Mouse (Mus musculus) stomach, embryonic 16.5 days (tissue): Measurements from ENCODE around the gene Eml4. TPM values are rescaled to one million over a fixed set of nuclear protein-coding genes. Genes with fewer than 3 reads are reported as not detected.
A peak's percentile ranks its signal among the peaks of the same experiment; 100 is the strongest.

Experiments used
- ATAC-seq: fragments of 200-750 bp; cut with Nextera tagmentation; 2 replicates; pipeline ENCODE4 v1.8.0; 2017; ENCODE audit warnings: moderate number of reproducible peaks, moderate TSS enrichment; ENCODE audit not compliant: insufficient read depth, low FRiP score
- H3K27ac ChIP-seq: fragments of 300-500 bp; sonication (generic); 2 replicates; pipeline ENCODE4 v1.5.1; 2014; ENCODE audit warnings: low read length
- H3K27me3 ChIP-seq: fragments of 300-500 bp; sonication (generic); 2 replicates; pipeline ENCODE4 v1.6.1; 2014; ENCODE audit warnings: low read length, control low read depth, mixed read lengths; ENCODE audit not compliant: control insufficient read depth, insufficient read depth
- H3K36me3 ChIP-seq: fragments of 300-500 bp; sonication (generic); 2 replicates; pipeline ENCODE4 v1.6.1; 2014; ENCODE audit warnings: low read length; ENCODE audit not compliant: control insufficient read depth, insufficient read depth
- H3K4me1 ChIP-seq: fragments of 300-500 bp; sonication (generic); 2 replicates; pipeline ENCODE4 v1.6.1; 2014; ENCODE audit warnings: low read length, control low read depth, mixed read lengths; ENCODE audit not compliant: control insufficient read depth, insufficient read depth
- H3K4me2 ChIP-seq: fragments of 300-500 bp; sonication (generic); 2 replicates; pipeline ENCODE4 v1.6.1; 2014; ENCODE audit warnings: low read depth, low read length, mixed read lengths
- H3K4me3 ChIP-seq: fragments of 300-500 bp; sonication (generic); replicated peaks from 2 replicates; pipeline ENCODE4 v1.5.1; 2014; ENCODE audit warnings: mild to moderate bottlenecking, low read length
- H3K9ac ChIP-seq: fragments of 300-500 bp; sonication (generic); 2 replicates; pipeline ENCODE4 v1.6.1; 2014; ENCODE audit warnings: low read length
- H3K9me3 ChIP-seq: fragments of 300-500 bp; sonication (generic); replicated peaks from 2 replicates; pipeline ENCODE4 v1.6.1; 2016; ENCODE audit warnings: low read length, control low read depth; ENCODE audit not compliant: control insufficient read depth
- WGBS: fragments of 180-500 bp; shearing (Covaris S2); extraction: QIAGEN DNeasy Blood & Tissue Kit; methylation state at CpG from one replicate; pipeline ENCODE4 v1.1.7; 2014; 5-methylcytosine and 5-hydroxymethylcytosine counted together
- polyA plus RNA-seq: library from polyadenylated mRNA; unstranded; fragments of >200 nt; fragmentation: Nextera tagmentation; extraction: Ambion mirVana; gene quantifications from 2 replicates; pipeline ENCODE4 v1.2.1, GENCODE M21; 2015

The Eml4 gene
- polyA plus RNA-seq, 1 experiment from 2014 or later, result 24.2 TPM

DNA sequence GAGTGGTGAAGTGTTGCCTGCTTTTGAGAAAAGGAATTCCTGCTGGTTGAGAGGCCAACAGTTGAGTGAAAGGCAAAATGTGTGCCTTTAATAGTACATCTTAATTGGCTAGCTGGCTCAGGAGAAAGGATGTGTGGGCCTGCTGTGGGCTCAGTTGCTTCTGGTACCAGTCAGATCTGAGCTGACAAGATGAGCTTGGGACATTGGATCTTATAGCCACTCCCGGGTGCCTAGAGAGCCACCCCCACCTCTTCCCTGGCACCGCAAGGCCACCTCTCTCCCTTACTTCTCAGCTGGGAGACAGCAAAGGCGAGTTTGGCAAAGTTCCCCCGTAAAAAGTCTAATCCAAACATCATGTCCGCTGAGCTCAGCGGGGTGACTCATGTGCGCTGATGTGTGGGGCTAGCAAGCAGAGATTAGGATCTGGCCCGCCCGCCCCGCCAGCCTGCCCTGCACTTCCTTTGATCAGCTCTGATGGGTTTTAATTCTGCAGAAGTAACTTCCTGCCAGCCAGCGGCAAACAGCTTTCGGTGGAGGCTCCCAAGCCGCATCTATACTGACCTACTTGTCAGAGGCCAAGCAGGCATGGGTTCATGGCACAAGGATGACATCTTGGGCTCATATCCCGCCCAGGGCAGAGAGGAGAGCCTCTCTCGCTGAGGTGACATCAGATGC is 38.4 kb upstream of the Eml4 start:
- no peaks in the 10 kb centered on the region for H3K36me3 ChIP-seq
- 3% methylated on average over 15 of the region's 15 CpGs for WGBS
- ATAC-seq, result peak; percentile 59
- H3K4me2 ChIP-seq, result peak overlapping the region; percentile 47
- H3K27me3 ChIP-seq, result no peaks in the 10 kb centered on the region
- peaks cover 31% of the 10 kb centered on the region for H3K4me1 ChIP-seq
- peak overlapping the region; percentile 54; the same call in 1 of the 2 replicates for H3K9ac ChIP-seq
- no peaks in the 10 kb centered on the region for H3K9me3 ChIP-seq
- peak overlapping the region; percentile 16; the same call in 1 of the 2 replicates for H3K4me3 ChIP-seq
- H3K27ac ChIP-seq, result peak overlapping the region; percentile 88

- ATAC-seq, result peak; percentile 35; the same call in 1 of the 2 replicates
- no peak overlapping the region for H3K4me3 ChIP-seq
- no peaks in the 10 kb centered on the region for H3K27me3 ChIP-seq
- WGBS, result 23% methylated on average over 8 of the region's 8 CpGs
- H3K9me3 ChIP-seq, result no peaks in the 10 kb centered on the region
- H3K4me2 ChIP-seq, result no peak overlapping the region
- H3K9ac ChIP-seq, result no peak overlapping the region
- H3K36me3 ChIP-seq, result no peaks in the 10 kb centered on the region
- H3K27ac ChIP-seq, result peak overlapping the region; percentile 88
- peaks cover 30% of the 10 kb centered on the region for H3K4me1 ChIP-seq
Measured at GRCm38 (mm10) chr17:83313046-83313689, 37.6 kb upstream of the Eml4 start.

DNA sequence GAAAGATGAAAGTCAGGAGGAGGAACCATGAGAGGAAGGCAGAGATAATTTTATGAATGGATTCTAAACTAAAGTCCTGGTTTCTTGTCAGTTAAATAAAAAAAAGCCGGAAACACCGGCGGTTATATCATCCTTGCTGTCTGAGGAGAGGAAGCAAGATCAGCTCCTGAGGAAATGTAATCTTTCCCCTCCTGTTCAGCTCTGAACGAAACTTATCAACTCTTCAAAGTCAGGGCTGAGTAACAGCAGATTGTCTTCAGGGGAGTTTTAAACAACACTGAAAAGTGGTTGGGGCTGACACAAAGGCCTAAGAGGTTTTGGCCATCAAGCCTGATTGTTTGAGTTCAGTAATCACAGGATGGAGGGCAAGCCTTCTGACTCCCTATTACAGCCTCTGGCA is 35.3 kb upstream of the Eml4 start:
- no peak for ATAC-seq
- WGBS, result 41% methylated on average over 4 of the region's 4 CpGs
- no peaks in the 10 kb centered on the region for H3K9me3 ChIP-seq
- peaks cover 20% of the 10 kb centered on the region for H3K4me1 ChIP-seq
- H3K4me3 ChIP-seq, result no peak overlapping the region
- H3K4me2 ChIP-seq, result no peak overlapping the region
- no peak overlapping the region for H3K9ac ChIP-seq
- H3K27ac ChIP-seq, result peak overlapping the region; percentile 13; the same call in 1 of the 2 replicates
- H3K27me3 ChIP-seq, result no peaks in the 10 kb centered on the region
- no peaks in the 10 kb centered on the region for H3K36me3 ChIP-seq

- H3K4me1 ChIP-seq, result peaks cover 22% of the 10 kb centered on the region
- peak; percentile 75; the same call in 1 of the 2 replicates for ATAC-seq
- H3K4me2 ChIP-seq, result peak overlapping the region; percentile 54
- H3K27me3 ChIP-seq, result no peaks in the 10 kb centered on the region
- H3K9me3 ChIP-seq, result no peaks in the 10 kb centered on the region
- H3K4me3 ChIP-seq, result peak overlapping the region; percentile 30
- H3K36me3 ChIP-seq, result no peaks in the 10 kb centered on the region
- peak overlapping the region; percentile 64 for H3K9ac ChIP-seq
- peak overlapping the region; percentile 68 for H3K27ac ChIP-seq
- 9% methylated on average over 25 of the region's 25 CpGs for WGBS
Measured at GRCm38 (mm10) chr17:83322621-83323335, 28.0 kb upstream of the Eml4 start.

DNA sequence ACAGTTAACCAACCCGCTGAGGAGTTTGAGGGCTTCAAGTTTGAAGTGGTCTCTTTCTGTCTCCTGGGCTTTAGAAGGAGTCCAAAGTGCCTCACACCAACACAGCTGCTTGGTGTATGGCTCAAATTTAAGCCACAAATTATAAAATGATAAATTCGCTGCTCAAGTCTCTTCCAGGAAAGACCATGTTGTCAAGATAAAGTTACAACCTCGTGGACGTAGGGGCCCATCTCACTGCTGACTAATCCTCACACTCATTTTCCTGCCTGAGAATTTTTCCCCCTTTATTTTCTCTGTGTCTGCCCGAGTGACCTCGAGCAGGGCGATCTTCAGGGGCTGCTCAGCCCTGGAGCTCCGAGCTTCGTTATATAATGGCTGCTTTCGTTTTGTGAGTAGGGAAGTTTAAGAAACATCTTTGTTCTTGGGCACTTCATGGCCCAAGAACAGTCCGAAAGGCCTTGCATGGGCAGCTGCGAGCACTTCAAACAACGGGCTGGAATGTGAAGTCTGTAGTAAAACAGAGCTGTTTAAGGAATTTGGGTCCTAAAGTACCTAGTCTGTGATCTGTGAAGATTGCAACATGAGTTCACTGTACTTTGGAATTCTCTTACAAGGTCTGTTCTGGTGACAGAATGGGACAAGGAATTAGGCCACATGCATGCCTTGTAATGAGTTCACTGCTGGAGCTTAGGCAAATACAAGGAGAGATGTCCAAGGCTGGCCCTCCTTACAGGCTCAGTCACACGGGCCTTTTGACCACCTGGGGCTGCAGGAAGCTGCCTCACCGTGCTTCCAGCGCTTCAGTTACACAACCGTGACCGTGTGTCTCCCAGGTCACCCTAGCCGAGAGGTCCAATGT is 27.1 kb upstream of the Eml4 start:
- no peak overlapping the region for H3K9ac ChIP-seq
- peaks cover 22% of the 10 kb centered on the region for H3K4me1 ChIP-seq
- H3K4me3 ChIP-seq, result no peak overlapping the region
- H3K4me2 ChIP-seq, result peak overlapping the region; percentile 54; the same call in 1 of the 2 replicates
- 41% methylated on average over 19 of the region's 19 CpGs for WGBS
- H3K36me3 ChIP-seq, result no peaks in the 10 kb centered on the region
- no peaks in the 10 kb centered on the region for H3K27me3 ChIP-seq
- no peaks in the 10 kb centered on the region for H3K9me3 ChIP-seq
- peak overlapping the region; percentile 68 for H3K27ac ChIP-seq
- peak; percentile 34; the same call in 1 of the 2 replicates for ATAC-seq

DNA sequence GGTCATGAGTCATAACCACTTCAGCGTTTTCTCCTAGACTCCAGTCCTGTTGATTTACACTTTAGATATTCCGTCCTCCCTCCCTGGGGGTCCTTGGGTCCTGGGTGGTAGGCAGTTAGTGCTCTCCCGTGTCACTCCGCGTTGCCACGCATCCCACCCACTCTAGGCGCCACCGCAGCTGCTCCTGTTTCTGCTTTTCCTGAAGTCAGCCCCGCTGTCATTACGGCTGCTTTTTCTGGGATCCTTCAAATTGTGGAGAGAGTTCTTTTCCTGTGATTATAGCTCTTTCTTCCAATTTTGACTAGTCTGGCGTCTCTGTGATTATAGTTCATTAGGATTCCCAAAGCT is 26.5 kb upstream of the Eml4 start:
- 79% methylated on average over 11 of the region's 11 CpGs for WGBS
- H3K36me3 ChIP-seq, result no peaks in the 10 kb centered on the region
- no peak for ATAC-seq
- no peak overlapping the region for H3K9ac ChIP-seq
- H3K4me2 ChIP-seq, result no peak overlapping the region
- peaks cover 25% of the 10 kb centered on the region for H3K4me1 ChIP-seq
- peak overlapping the region; percentile 68; the same call in 1 of the 2 replicates for H3K27ac ChIP-seq
- H3K27me3 ChIP-seq, result no peaks in the 10 kb centered on the region
- no peak overlapping the region for H3K4me3 ChIP-seq
- no peaks in the 10 kb centered on the region for H3K9me3 ChIP-seq

DNA sequence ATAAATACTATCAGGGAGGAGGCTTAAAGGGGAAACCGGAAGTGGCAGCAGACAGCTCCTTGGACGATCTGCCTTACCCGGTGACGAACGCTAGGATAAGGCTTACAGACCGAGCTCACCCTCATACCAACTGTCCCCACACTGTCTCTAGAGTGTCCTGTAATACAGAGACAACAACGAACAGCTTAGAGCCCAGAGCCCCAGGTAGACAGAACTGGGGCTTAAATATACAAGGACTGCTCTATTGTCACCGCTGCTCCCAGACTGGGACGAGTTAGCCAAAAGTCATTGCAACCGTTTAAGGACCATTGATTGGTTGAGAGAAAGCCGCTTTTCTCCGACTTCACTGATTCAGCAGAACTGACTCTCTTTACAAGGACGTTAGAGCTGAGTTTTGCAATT is 15.5 kb upstream of the Eml4 start:
- Histone ChIP-seq H3K4me2 (peak overlapping the region; percentile 47), H3K36me3 (no peaks in the 10 kb centered on the region), H3K9me3 (no peaks in the 10 kb centered on the region), H3K27me3 (no peaks in the 10 kb centered on the region), H3K4me3 (peak overlapping the region; percentile 20; the same call in 1 of the 2 replicates), H3K27ac (no peak overlapping the region), H3K4me1 (peaks cover 8% of the 10 kb centered on the region; the same call in 1 of the 2 replicates), H3K9ac (no peak overlapping the region)
- 40% methylated on average over 13 of the region's 13 CpGs for WGBS
- ATAC-seq, result no peak

- Histone ChIP-seq H3K9me3 (no peaks in the 10 kb centered on the region), H3K4me3 (no peak overlapping the region), H3K9ac (no peak overlapping the region), H3K4me2 (no peak overlapping the region), H3K27ac (no peak overlapping the region), H3K27me3 (no peaks in the 10 kb centered on the region), H3K36me3 (no peaks in the 10 kb centered on the region), H3K4me1 (0 out of 2 replicates have a peak, but pooled peaks cover 3% of the 10 kb centered on the region)
- no peak for ATAC-seq
- WGBS, result 65% methylated on average over 13 of the region's 13 CpGs
Measured at GRCm38 (mm10) chr17:83337051-83337898, 13.5 kb upstream of the Eml4 start.
